Mouse (Mus musculus) MEL (cell line): ENCODE data around the gene Tgfb1i1. TPM values are rescaled to one million over a fixed set of nuclear protein-coding genes. Genes with fewer than 3 reads are reported as not detected.

ENCODE experiments used
- DNase-seq: peaks from one replicate; pipeline ENCODE4 v3.0.0; 2011; ENCODE audit warnings: low read depth, low spot score
- H3K27ac ChIP-seq: 2 replicates; pipeline ENCODE4 v1.5.1; 2012; ENCODE audit warnings: low read depth, mild to moderate bottlenecking, control low read depth, low read length, moderate library complexity; ENCODE audit not compliant: control insufficient read depth
- H3K27me3 ChIP-seq, 2 experiments: fragments of 150-350 bp in 1 of 2; sonication (generic) in 1 of 2; 2 replicates each; pipeline ENCODE4 v1.6.1; 2012; ENCODE audit warnings: low read length in 2 of 2, mild to moderate bottlenecking in 2 of 2, improper control_type of control experiment in 1 of 2, moderate library complexity in 1 of 2; ENCODE audit not compliant: insufficient read depth in 2 of 2, control insufficient read depth in 1 of 2
- H3K36me3 ChIP-seq, 2 experiments: 2 replicates each; pipeline ENCODE4 v1.6.1; 2012 to 2014; ENCODE audit warnings: low read length in 2 of 2, improper control_type of control experiment in 1 of 2, inconsistent platforms in 1 of 2, mild to moderate bottlenecking in 1 of 2; ENCODE audit not compliant: insufficient read depth in 2 of 2, control insufficient read depth in 1 of 2
- H3K4me1 ChIP-seq, 2 experiments: fragments of 150-350 bp in 1 of 2; sonication (generic) in 1 of 2; 2 replicates each; pipeline ENCODE4 v1.6.1; 2012; ENCODE audit warnings: low read length in 2 of 2, improper control_type of control experiment in 1 of 2, mild to moderate bottlenecking in 1 of 2; ENCODE audit not compliant: insufficient read depth in 2 of 2, control insufficient read depth in 1 of 2
- H3K4me3 ChIP-seq, 2 experiments: fragments of 150-350 bp in 1 of 2; sonication (generic) in 1 of 2; 2 replicates each; pipeline ENCODE4 v1.5.1; 2012; ENCODE audit warnings: low read depth in 2 of 2, low read length in 2 of 2, mild to moderate bottlenecking in 2 of 2, moderate library complexity in 2 of 2, control low read depth in 1 of 2, improper control_type of control experiment in 1 of 2; ENCODE audit not compliant: control insufficient read depth in 1 of 2, insufficient read depth in 1 of 2
- H3K79me2 ChIP-seq: 2 replicates; pipeline ENCODE4 v1.6.1; 2012; ENCODE audit warnings: mild to moderate bottlenecking, low read length, moderate library complexity; ENCODE audit not compliant: control insufficient read depth, poor library complexity, insufficient read depth
- H3K9ac ChIP-seq: 2 replicates; pipeline ENCODE4 v1.6.1; 2012; ENCODE audit warnings: low read depth, mild to moderate bottlenecking, control low read depth, low read length, moderate library complexity; ENCODE audit not compliant: control insufficient read depth, poor library complexity, severe bottlenecking
- H3K9me3 ChIP-seq: fragments of 150-350 bp; sonication (generic); replicated peaks from 2 replicates; pipeline ENCODE4 v1.6.1; 2012; ENCODE audit warnings: mild to moderate bottlenecking, low read length, improper control_type of control experiment, moderate library complexity; ENCODE audit not compliant: insufficient read depth
- BHLHE40 ChIP-seq: IDR thresholded peaks from 2 replicates; pipeline ENCODE4 v1.6.1; 2012; ENCODE audit warnings: low read depth, mild to moderate bottlenecking, inconsistent platforms, low read length, improper control_type of control experiment, borderline replicate concordance
- CHD1 ChIP-seq: IDR thresholded peaks from 2 replicates; pipeline ENCODE4 v1.6.1; 2012; ENCODE audit warnings: low read depth, mild to moderate bottlenecking, inconsistent platforms, low read length, improper control_type of control experiment
- CTCF ChIP-seq, 3 experiments: IDR thresholded peaks in 2 of 3; conservative IDR thresholded peaks in 1 of 3; 2 replicates each; pipeline ENCODE4 v1.5.1; 2011 to 2012; ENCODE audit warnings: low read length in 3 of 3, low read depth in 2 of 3, mild to moderate bottlenecking in 2 of 3, improper control_type of control experiment in 1 of 3, inconsistent platforms in 1 of 3, mixed read lengths in 1 of 3, moderate library complexity in 1 of 3; ENCODE audit not compliant: control insufficient read depth in 1 of 3, insufficient read depth in 1 of 3, poor library complexity in 1 of 3, severe bottlenecking in 1 of 3
- ELF1 ChIP-seq: IDR thresholded peaks from 2 replicates; pipeline ENCODE4 v1.6.1; 2014; ENCODE audit warnings: low read depth, mild to moderate bottlenecking, inconsistent platforms, low read length, improper control_type of control experiment, moderate library complexity
- ETS1 ChIP-seq: IDR thresholded peaks from 2 replicates; pipeline ENCODE4 v1.6.1; 2012; ENCODE audit warnings: low read depth, mild to moderate bottlenecking, inconsistent platforms, low read length, improper control_type of control experiment, moderate library complexity
- GATA1 ChIP-seq: IDR thresholded peaks from 2 replicates; pipeline ENCODE4 v1.6.1; 2011; ENCODE audit warnings: low read depth, low read length, improper control_type of control experiment
- HCFC1 ChIP-seq: IDR thresholded peaks from 2 replicates; pipeline ENCODE4 v1.6.1; 2012; ENCODE audit warnings: low read depth, mild to moderate bottlenecking, inconsistent platforms, low read length, improper control_type of control experiment, moderate library complexity
- JUND ChIP-seq: IDR thresholded peaks from 2 replicates; pipeline ENCODE4 v1.6.1; 2011; ENCODE audit warnings: low read depth, mild to moderate bottlenecking, improper control_type of control experiment, low read length
- MAX ChIP-seq: IDR thresholded peaks from 2 replicates; pipeline ENCODE4 v1.6.1; 2011; ENCODE audit warnings: low read length, improper control_type of control experiment
- MAZ ChIP-seq: IDR thresholded peaks from 2 replicates; pipeline ENCODE4 v1.6.1; 2012; ENCODE audit warnings: low read depth, mild to moderate bottlenecking, inconsistent platforms, low read length, improper control_type of control experiment
- MYC ChIP-seq: IDR thresholded peaks from 2 replicates; pipeline ENCODE4 v1.6.1; 2011; ENCODE audit warnings: low read depth, mild to moderate bottlenecking, low read length, improper control_type of control experiment, moderate library complexity
- NRF1 ChIP-seq: IDR thresholded peaks from 2 replicates; pipeline ENCODE4 v1.6.1; 2014; ENCODE audit warnings: low read depth, mild to moderate bottlenecking, inconsistent platforms, low read length, improper control_type of control experiment, moderate library complexity; ENCODE audit not compliant: poor library complexity, insufficient read depth, severe bottlenecking
- POLR2A ChIP-seq, 2 experiments: IDR thresholded peaks; 2 replicates each; pipeline ENCODE4 v1.6.1; 2011 to 2012; ENCODE audit warnings: low read length in 2 of 2, mild to moderate bottlenecking in 2 of 2, control low read depth in 1 of 2, improper control_type of control experiment in 1 of 2, low read depth in 1 of 2, moderate library complexity in 1 of 2; ENCODE audit not compliant: control insufficient read depth in 1 of 2, insufficient read depth in 1 of 2, poor library complexity in 1 of 2
- RAD21 ChIP-seq: IDR thresholded peaks from 2 replicates; pipeline ENCODE4 v1.6.1; 2011; ENCODE audit warnings: mild to moderate bottlenecking, low read depth, low read length, improper control_type of control experiment
- SIN3A ChIP-seq: IDR thresholded peaks from 2 replicates; pipeline ENCODE4 v1.6.1; 2012; ENCODE audit warnings: low read length, improper control_type of control experiment, inconsistent platforms
- SMC3 ChIP-seq: IDR thresholded peaks from 2 replicates; pipeline ENCODE4 v1.6.1; 2011; ENCODE audit warnings: low read depth, low read length, improper control_type of control experiment
- TAL1 ChIP-seq: IDR thresholded peaks from 2 replicates; pipeline ENCODE4 v1.6.1; 2012; ENCODE audit warnings: mild to moderate bottlenecking, inconsistent platforms, low read length, moderate library complexity, mixed read lengths
- TCF12 ChIP-seq: IDR thresholded peaks from 2 replicates; pipeline ENCODE4 v1.6.1; 2014; ENCODE audit warnings: low read depth, mild to moderate bottlenecking, inconsistent platforms, low read length, improper control_type of control experiment, moderate library complexity
- USF1 ChIP-seq: IDR thresholded peaks from 2 replicates; pipeline ENCODE4 v1.6.1; 2014; ENCODE audit warnings: low read depth, mild to moderate bottlenecking, inconsistent platforms, low read length, improper control_type of control experiment, moderate library complexity
- ZC3H11A ChIP-seq: IDR thresholded peaks from 2 replicates; pipeline ENCODE4 v1.6.1; 2012; ENCODE audit warnings: low read depth, mild to moderate bottlenecking, inconsistent platforms, low read length, improper control_type of control experiment
- ZKSCAN1 ChIP-seq: IDR thresholded peaks from 2 replicates; pipeline ENCODE4 v1.6.1; 2012; ENCODE audit warnings: low read depth, mild to moderate bottlenecking, inconsistent platforms, low read length, improper control_type of control experiment, moderate library complexity
- ZMIZ1 ChIP-seq: IDR thresholded peaks from 2 replicates; pipeline ENCODE4 v1.6.1; 2012; ENCODE audit warnings: low read depth, mild to moderate bottlenecking, inconsistent platforms, low read length, improper control_type of control experiment, moderate library complexity
- polyA plus RNA-seq, 2 experiments: library from polyadenylated mRNA; stranded (reverse) in 1 of 2; unstranded in 1 of 2; fragments of >175 nt in 1 of 2; fragments of >200 nt in 1 of 2; gene quantifications; 2 replicates each; pipeline versions ENCODE4 v1.2.1 to v1.2.4; 2012; ENCODE audit warnings: low replicate concordance in 2 of 2, low read depth in 1 of 2; ENCODE audit not compliant: insufficient read length in 2 of 2, insufficient read depth in 1 of 2, missing spikeins in 1 of 2
- total RNA-seq: library from RNA; depleted of rRNA; stranded (reverse); fragments of 300-350 nt; gene quantifications from 2 replicates; pipeline ENCODE4 v1.2.3, GENCODE M21; 2012

The Tgfb1i1 gene
- total and polyA plus RNA-seq, 3 experiments = 0.21 TPM; not detected in 2

DNA sequence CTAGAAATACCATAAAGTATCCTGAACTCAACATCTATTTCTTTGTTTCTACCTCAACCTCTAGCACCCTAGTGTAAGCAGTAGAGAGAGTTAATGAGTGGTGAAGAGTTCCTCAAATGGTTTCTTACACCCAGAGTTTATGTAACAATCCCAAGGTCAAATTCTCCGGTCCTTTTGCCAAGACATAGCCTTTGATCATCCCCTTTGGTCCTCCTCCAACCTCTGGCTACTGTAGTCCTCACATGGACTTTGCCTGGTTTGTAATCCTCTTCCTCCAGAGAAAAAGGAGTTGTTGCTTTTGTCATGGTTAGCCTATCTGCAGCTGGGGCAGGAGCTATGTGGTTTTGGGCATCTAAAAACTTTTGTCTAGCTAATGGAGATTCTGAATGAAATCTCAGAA, 11.1 kb upstream of the Tgfb1i1 start:
- no peaks in the 10 kb centered on the region for H3K9me3 ChIP-seq
- H3K4me1 ChIP-seq = peaks cover 0 to 11% of the 10 kb centered on the region in 2 experiments; a peak in 3 of 4 replicates
- H3K79me2 ChIP-seq = peaks cover 6% of the 10 kb centered on the region
- H3K9ac ChIP-seq = no peak overlapping the region
- peaks cover 0 to 7% of the 10 kb centered on the region in 2 experiments; a peak in 2 of 4 replicates for H3K36me3 ChIP-seq
- H3K4me3 ChIP-seq = no peak overlapping the region
- no peak for DNase-seq
- no peak overlapping the region for H3K27ac ChIP-seq
- H3K27me3 ChIP-seq = no peaks in the 10 kb centered on the region
- TF ChIP-seq TCF12 = no peak
- no peak for TF ChIP-seq JUND
- no peak for TF ChIP-seq ZMIZ1

DNA sequence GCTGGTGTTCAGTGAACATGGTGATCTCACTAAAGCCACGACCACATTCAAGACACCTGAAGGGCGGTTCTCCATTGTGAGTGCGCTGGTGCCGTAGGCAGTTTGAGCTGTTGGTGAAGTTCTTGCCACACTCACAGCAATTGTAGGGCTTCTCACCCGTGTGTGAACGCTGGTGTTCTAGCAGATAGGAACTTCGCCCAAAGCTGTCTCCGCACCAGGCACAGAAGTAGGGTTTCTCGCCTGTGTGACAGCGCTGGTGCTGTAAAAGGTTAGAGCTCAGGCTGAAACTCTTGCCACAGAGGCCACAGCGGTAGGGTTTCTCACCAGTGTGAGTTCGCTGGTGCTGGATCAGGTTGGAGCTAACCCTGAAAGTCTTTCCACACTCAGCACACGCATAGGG, 10.2 kb upstream of the Tgfb1i1 start:
- Histone ChIP-seq H3K36me3 (peaks cover 0 to 7% of the 10 kb centered on the region in 2 experiments; a peak in 2 of 4 replicates), H3K27me3 (no peaks in the 10 kb centered on the region), H3K9me3 (no peaks in the 10 kb centered on the region), H3K9ac (no peak overlapping the region), H3K79me2 (peaks cover 6% of the 10 kb centered on the region), H3K4me1 (peaks cover 0 to 11% of the 10 kb centered on the region in 2 experiments; a peak in 3 of 4 replicates), H3K4me3 (no peak overlapping the region), H3K27ac (no peak overlapping the region)
- TF ChIP-seq USF1 = no peak
- TF ChIP-seq ETS1 = no peak
- no peak for TF ChIP-seq ZC3H11A
- TF ChIP-seq MAX = no peak
- no peak for TF ChIP-seq CHD1
- no peak for TF ChIP-seq CTCF (IDR thresholded peaks at IDR 0.05 in 2 of 3, conservative IDR thresholded peaks at IDR 0.05 in 1 of 3; ENCODE audit: control insufficient read depth in 1 of 3, insufficient read depth in 1 of 3, low read depth in 2 of 3, low read length in 3 of 3, poor library complexity in 1 of 3, severe bottlenecking in 1 of 3)
- TF ChIP-seq BHLHE40 = no peak
- no peak for TF ChIP-seq RAD21
- TF ChIP-seq POLR2A (IDR thresholded peaks at IDR 0.05; ENCODE audit: control insufficient read depth in 1 of 2, insufficient read depth in 1 of 2, low read depth in 1 of 2, low read length in 2 of 2, poor library complexity in 1 of 2) = no peak
- no peak for TF ChIP-seq JUND
- no peak for TF ChIP-seq MYC
- no peak for DNase-seq

DNA sequence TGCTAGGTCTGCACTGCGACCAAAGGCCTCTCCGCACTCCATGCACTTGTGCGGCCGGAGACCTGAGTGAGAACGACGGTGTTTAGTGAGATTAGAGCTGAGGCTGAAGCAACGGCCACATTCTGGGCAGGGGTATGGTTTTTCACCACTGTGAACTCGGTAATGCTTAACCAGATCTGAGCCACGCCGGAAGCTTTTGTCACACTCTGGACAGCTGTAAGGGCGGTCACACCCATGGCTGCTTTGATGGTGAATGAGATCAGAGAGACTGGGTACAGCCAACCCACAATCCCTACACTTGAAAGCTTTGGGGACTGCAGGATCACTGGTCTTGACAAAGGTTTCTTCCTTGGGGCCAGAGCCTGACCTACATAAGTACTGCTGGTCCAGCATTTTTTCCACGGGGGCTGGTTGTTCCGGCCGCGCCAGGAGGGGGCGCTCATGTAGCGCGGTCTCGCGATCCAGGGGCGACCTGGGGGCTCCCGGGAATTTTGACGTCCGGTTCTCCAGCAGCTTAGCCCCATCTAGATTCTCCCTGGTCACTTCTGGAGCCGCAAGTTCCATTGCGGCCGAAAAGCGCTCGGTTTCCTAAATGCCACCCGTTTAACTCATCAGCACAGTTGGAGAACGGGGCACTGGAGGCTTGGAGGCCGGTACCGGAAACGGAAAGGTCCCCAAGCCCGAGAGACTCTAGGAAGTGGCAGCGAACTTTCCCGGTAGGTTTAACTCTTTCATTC, 9.6 kb upstream of the Tgfb1i1 start, which contains the start of gene Armc5:
TSS of gene Armc5 (plus strand) at position 487 of the 737 bp plus-strand sequence.
- H3K79me2 ChIP-seq = peaks cover 6% of the 10 kb centered on the region
- TF ChIP-seq CTCF (IDR thresholded peaks at IDR 0.05 in 2 of 3, conservative IDR thresholded peaks at IDR 0.05 in 1 of 3; ENCODE audit: control insufficient read depth in 1 of 3, insufficient read depth in 1 of 3, low read depth in 2 of 3, low read length in 3 of 3, poor library complexity in 1 of 3, severe bottlenecking in 1 of 3) (peak; percentile 65 to 95 (median 88)), GATA1 (no peak), ZC3H11A (peak; percentile 42), MAX (no peak), ZKSCAN1 (no peak), POLR2A (IDR thresholded peaks at IDR 0.05; ENCODE audit: control insufficient read depth in 1 of 2, insufficient read depth in 1 of 2, low read depth in 1 of 2, low read length in 2 of 2, poor library complexity in 1 of 2) (peak; percentile 2 to 39; a peak in 1 of 4 replicates), NRF1 (no peak), HCFC1 (peak; percentile 56; the same call in 1 of the 2 replicates), SMC3 (peak; percentile 63), TAL1 (no peak), RAD21 (peak; percentile 60), ELF1 (peak; percentile 68), MAZ (peak; percentile 27; the same call in 1 of the 2 replicates), SIN3A (peak; percentile 85; the same call in 1 of the 2 replicates)
- no peaks in the 10 kb centered on the region for H3K9me3 ChIP-seq

More for the DNA sequence above, 9.6 kb upstream of the Tgfb1i1 start, which contains the start of gene Armc5:
- Histone ChIP-seq H3K4me3 (peak within 1 kb of the TSS; percentile 80 to 93), H3K27ac (peak within 1 kb of the TSS; percentile 99), H3K9ac (peak within 1 kb of the TSS; percentile 94), H3K4me1 (peaks cover 0 to 11% of the 10 kb centered on the region in 2 experiments; a peak in 3 of 4 replicates), H3K36me3 (peaks cover 0 to 7% of the 10 kb centered on the region in 2 experiments; a peak in 2 of 4 replicates), H3K27me3 (no peaks in the 10 kb centered on the region)
- DNase-seq = peak; percentile 85
